Mouse (Mus musculus): ENCODE measurements at regions not wholly inside any gene's neighbourhood (a gene's known extent, or its start where the extent isn't known, plus 50 kb on each side); places are given as distances from the start of the nearest gene placed in this dataset.
A peak's percentile ranks its signal among the peaks of the same experiment; 100 is the strongest.

DNA sequence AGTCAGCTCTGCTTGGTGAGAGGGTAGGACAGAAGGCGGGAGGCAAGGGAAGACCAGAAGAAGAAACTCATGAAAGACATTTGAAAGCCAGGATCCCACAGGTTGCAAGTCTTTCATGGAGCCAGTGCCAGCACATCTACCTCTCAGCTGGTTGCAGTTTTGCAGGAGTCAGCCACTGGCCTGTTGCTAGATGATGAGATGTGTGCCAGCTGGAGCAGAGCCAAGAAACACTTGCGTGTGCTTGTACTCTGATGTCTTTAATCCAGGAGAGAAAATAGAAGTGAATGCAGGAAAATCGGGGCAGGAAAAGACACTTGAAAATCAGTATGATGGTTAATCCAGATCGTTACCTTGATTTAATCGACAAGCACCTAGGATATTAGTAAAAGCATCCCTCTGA, 181.9 kb upstream of the Gadl1 start:
- no peak for TF ChIP-seq CTCF (IDR thresholded peaks at IDR 0.05; ENCODE audit: low read depth)
- H3K4me1 ChIP-seq (ENCODE audit: insufficient read depth): no peaks in the 10 kb centered on the region
- no peak overlapping the region for H3K4me3 ChIP-seq (ENCODE audit: low read depth, low read length)
- no peak overlapping the region for H3K9ac ChIP-seq
- no peak overlapping the region for H3K27ac ChIP-seq (ENCODE audit: low read depth)
- no peak for ATAC-seq (ENCODE audit: insufficient read depth)
- 54% methylated on average over 5 of the region's 5 CpGs for WGBS
- no peaks in the 10 kb centered on the region for H3K27me3 ChIP-seq (ENCODE audit: insufficient read depth, low read length)
- H3K36me3 ChIP-seq (ENCODE audit: insufficient read depth): no peaks in the 10 kb centered on the region
- DNase-seq: peak; percentile 86
- H3K9me3 ChIP-seq (ENCODE audit: low read depth, low read length): 0 out of 2 replicates have a peak, but pooled peaks cover 6% of the 10 kb centered on the region
- no peak overlapping the region for H3K4me2 ChIP-seq

DNA sequence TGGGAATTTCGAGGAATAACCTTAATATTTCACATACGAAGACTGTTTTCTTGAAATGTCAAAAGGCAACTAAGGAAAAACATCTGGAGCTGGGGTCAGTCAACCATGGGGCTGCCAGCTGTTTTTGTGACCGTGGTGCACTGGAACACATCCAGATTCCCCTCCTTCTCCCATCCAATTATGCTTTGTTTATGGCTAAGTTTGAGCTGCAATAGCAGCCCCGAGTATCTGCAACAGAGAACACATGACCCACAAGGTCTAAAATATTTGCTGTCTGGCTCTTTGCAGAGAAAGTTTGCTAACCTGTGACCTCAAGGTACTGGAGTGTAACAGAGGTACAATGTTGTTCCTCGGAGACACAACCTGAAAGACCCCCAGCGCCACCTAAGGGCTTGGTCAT, 177.7 kb upstream of the Gadl1 start:
- Histone ChIP-seq H3K4me2 (no peak overlapping the region), H3K4me1 (ENCODE audit: insufficient read depth) (no peaks in the 10 kb centered on the region), H3K27ac (ENCODE audit: low read depth) (no peak overlapping the region), H3K27me3 (ENCODE audit: insufficient read depth, low read length) (no peaks in the 10 kb centered on the region), H3K36me3 (ENCODE audit: insufficient read depth) (no peaks in the 10 kb centered on the region), H3K9me3 (ENCODE audit: low read depth, low read length) (no peaks in the 10 kb centered on the region), H3K9ac (no peak overlapping the region), H3K4me3 (ENCODE audit: low read depth, low read length) (no peak overlapping the region)
- peak; percentile 85; the same call in 1 of the 2 replicates for ATAC-seq (ENCODE audit: insufficient read depth)
- 29% methylated on average over 6 of the region's 6 CpGs for WGBS
- TF ChIP-seq CTCF (IDR thresholded peaks at IDR 0.05; ENCODE audit: low read depth): no peak
- peak; percentile 83 for DNase-seq

DNA sequence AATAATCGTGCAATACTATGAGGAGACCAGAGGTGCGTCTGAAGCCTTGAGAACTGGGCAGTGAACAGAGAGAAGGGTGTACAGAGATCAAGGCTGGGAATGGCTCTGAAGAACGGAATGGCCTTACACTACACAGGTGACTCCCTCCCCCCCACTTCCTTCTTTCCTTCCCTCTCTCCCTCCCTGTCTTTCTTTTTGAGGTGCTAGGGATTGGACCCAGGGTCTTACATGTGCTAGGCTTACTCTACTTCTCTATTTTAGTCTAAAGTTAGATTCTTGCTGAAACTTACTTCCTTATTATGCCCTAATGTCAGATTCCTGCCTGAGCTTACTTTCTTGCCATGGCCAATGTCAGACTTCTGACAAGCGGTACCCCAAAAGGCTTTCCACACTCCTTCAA, 176.2 kb upstream of the Gadl1 start:
- Histone ChIP-seq H3K4me2 (no peak overlapping the region), H3K27ac (ENCODE audit: low read depth) (no peak overlapping the region), H3K9ac (no peak overlapping the region), H3K4me3 (ENCODE audit: low read depth, low read length) (no peak overlapping the region), H3K36me3 (ENCODE audit: insufficient read depth) (no peaks in the 10 kb centered on the region), H3K4me1 (ENCODE audit: insufficient read depth) (no peaks in the 10 kb centered on the region), H3K9me3 (ENCODE audit: low read depth, low read length) (no peaks in the 10 kb centered on the region), H3K27me3 (ENCODE audit: insufficient read depth, low read length) (no peaks in the 10 kb centered on the region)
- ATAC-seq (ENCODE audit: insufficient read depth) (no peak), DNase-seq (no peak)
- TF ChIP-seq CTCF (IDR thresholded peaks at IDR 0.05; ENCODE audit: low read depth): no peak
- 81% methylated on average over 4 of the region's 4 CpGs for WGBS

DNA sequence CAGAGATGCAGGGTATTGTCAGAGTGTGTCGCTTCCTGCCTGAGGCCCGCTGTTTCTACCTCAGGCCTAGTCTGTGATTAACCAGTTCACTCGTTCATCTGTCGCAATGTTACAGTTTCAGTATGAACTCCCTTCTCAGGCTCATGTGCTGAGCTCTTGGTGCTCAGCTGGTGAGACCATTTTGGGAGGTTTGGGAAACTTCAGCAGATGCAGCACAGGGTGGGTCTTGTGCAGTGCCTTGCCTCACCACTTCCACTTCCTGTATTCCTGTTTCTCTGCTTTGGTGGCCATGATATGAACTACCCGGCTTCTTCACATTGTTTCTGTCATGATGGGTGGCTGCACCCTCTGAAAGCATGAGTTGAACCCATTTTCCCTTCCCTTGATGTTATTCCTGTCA, 169.3 kb upstream of the Gadl1 start:
- Histone ChIP-seq H3K27ac (ENCODE audit: low read depth) (no peak overlapping the region), H3K4me1 (ENCODE audit: insufficient read depth) (no peaks in the 10 kb centered on the region), H3K27me3 (ENCODE audit: insufficient read depth, low read length) (no peaks in the 10 kb centered on the region), H3K4me2 (no peak overlapping the region), H3K36me3 (ENCODE audit: insufficient read depth) (no peaks in the 10 kb centered on the region), H3K4me3 (ENCODE audit: low read depth, low read length) (no peak overlapping the region), H3K9me3 (ENCODE audit: low read depth, low read length) (no peaks in the 10 kb centered on the region), H3K9ac (no peak overlapping the region)
- ATAC-seq (ENCODE audit: insufficient read depth) (no peak), DNase-seq (no peak)
- WGBS: 83% methylated on average over 5 of the region's 5 CpGs
- TF ChIP-seq CTCF (IDR thresholded peaks at IDR 0.05; ENCODE audit: low read depth): no peak

DNA sequence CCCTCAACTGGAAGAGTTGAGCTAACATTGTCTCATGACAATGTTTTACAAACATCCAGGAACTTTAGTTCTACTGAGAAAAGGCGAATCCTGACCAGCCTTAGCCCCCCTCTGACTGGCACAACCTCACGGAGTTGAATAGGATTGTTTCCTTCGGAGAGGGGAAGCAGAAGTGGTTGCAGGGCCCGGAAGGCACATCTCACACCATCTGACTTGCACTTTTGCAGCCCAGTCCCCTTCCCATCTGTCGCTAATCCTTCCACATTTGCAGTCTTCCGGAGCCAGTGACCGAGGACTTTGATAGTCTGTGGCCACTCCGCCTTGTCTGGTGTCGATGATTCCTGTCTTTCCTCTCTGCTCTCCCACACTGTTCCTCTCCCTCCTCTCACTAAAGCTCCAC, 162.8 kb upstream of the Gadl1 start:
- H3K9me3 ChIP-seq (ENCODE audit: low read depth, low read length): no peaks in the 10 kb centered on the region
- no peaks in the 10 kb centered on the region for H3K36me3 ChIP-seq (ENCODE audit: insufficient read depth)
- no peaks in the 10 kb centered on the region for H3K4me1 ChIP-seq (ENCODE audit: insufficient read depth)
- H3K27ac ChIP-seq (ENCODE audit: low read depth): no peak overlapping the region
- no peak overlapping the region for H3K4me2 ChIP-seq
- no peak overlapping the region for H3K9ac ChIP-seq
- no peak overlapping the region for H3K4me3 ChIP-seq (ENCODE audit: low read depth, low read length)
- no peaks in the 10 kb centered on the region for H3K27me3 ChIP-seq (ENCODE audit: insufficient read depth, low read length)
- 68% methylated on average over 9 of the region's 9 CpGs for WGBS
- TF ChIP-seq CTCF (IDR thresholded peaks at IDR 0.05; ENCODE audit: low read depth): no peak
- DNase-seq (no peak), ATAC-seq (ENCODE audit: insufficient read depth) (no peak)

DNA sequence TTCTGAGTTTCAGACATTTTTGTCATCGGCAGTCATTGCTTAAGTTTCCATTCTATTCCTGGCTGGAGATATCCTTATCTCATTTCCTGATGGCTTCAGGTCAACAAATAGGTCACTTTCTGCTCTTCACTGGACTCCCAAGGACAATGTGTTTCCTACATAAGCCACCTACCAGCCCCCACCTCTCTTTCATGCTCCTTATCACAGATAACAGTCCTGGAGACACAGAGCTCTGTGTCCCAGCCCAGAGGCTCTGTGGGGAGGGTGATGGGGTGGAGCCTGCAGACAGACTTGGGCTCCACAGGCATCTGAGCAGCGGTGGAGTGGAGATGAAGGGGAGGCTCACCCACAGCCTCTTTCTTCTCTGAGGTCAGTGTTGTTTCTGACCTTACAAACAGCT, 148.8 kb upstream of the Gadl1 start:
- 5% methylated on average over 2 of the region's 2 CpGs for WGBS
- Histone ChIP-seq H3K4me3 (ENCODE audit: low read depth, low read length) (no peak overlapping the region), H3K4me1 (ENCODE audit: insufficient read depth) (no peaks in the 10 kb centered on the region), H3K9me3 (ENCODE audit: low read depth, low read length) (no peaks in the 10 kb centered on the region), H3K9ac (no peak overlapping the region), H3K27me3 (ENCODE audit: insufficient read depth, low read length) (no peaks in the 10 kb centered on the region), H3K27ac (ENCODE audit: low read depth) (no peak overlapping the region), H3K4me2 (no peak overlapping the region), H3K36me3 (ENCODE audit: insufficient read depth) (no peaks in the 10 kb centered on the region)
- no peak for TF ChIP-seq CTCF (IDR thresholded peaks at IDR 0.05; ENCODE audit: low read depth)
- no peak for DNase-seq
- peak; percentile 60; the same call in 1 of the 2 replicates for ATAC-seq (ENCODE audit: insufficient read depth)

DNA sequence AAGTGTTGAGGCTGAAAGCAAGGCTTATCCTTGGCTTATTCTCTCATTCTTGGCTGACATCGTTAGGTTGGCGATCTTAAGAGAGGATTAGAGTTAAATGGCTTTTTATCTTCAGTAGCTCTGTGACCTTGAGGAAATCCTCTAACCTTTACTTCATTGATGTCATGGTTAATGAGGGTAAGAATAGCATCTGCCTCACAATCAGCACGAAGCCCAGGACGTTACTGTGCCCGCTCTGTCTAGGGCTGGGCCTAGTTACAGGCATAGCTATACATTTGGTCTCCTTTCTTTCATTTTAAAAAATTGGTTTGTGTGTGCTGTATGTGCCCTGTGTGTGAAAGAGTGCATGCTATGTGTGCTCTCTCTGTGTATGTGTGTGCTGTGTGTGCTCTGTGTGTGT, 145.1 kb upstream of the Gadl1 start:
- no peak overlapping the region for H3K4me2 ChIP-seq
- no peaks in the 10 kb centered on the region for H3K27me3 ChIP-seq (ENCODE audit: insufficient read depth, low read length)
- H3K4me3 ChIP-seq (ENCODE audit: low read depth, low read length): no peak overlapping the region

DNA sequence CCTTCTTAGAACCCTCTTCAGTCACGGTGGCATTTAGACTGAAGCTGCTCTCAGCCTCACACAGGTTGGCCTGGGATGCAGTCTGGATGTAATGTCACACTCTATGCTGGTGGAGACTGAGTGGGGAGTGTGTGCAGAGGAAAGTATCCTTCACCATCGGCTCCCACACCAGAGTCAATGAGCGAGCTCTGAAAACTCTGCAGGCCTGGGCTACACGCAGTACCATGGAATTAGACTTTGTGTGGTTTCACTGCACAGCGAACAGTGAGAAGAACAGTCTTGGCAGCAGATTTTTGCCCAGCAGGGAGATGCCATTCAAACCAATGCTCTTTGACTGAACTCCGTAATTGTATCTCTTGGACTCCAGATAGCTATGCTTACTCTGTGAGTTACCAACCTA, 142.8 kb upstream of the Gadl1 start:
- no peak for ATAC-seq (ENCODE audit: insufficient read depth)
- 93% methylated on average over 6 of the region's 6 CpGs for WGBS
- no peak overlapping the region for H3K9ac ChIP-seq
- no peak for TF ChIP-seq CTCF (IDR thresholded peaks at IDR 0.05; ENCODE audit: low read depth)
- H3K4me3 ChIP-seq (ENCODE audit: low read depth, low read length): no peak overlapping the region
- H3K27ac ChIP-seq (ENCODE audit: low read depth): no peak overlapping the region
- no peaks in the 10 kb centered on the region for H3K27me3 ChIP-seq (ENCODE audit: insufficient read depth, low read length)
- H3K9me3 ChIP-seq (ENCODE audit: low read depth, low read length): no peaks in the 10 kb centered on the region
- no peak overlapping the region for H3K4me2 ChIP-seq
- H3K36me3 ChIP-seq (ENCODE audit: insufficient read depth): no peaks in the 10 kb centered on the region
- no peaks in the 10 kb centered on the region for H3K4me1 ChIP-seq (ENCODE audit: insufficient read depth)
- no peak for DNase-seq

More for the DNA sequence above, 145.1 kb upstream of the Gadl1 start:
- DNase-seq (no peak), ATAC-seq (ENCODE audit: insufficient read depth) (no peak)
- Histone ChIP-seq H3K9me3 (ENCODE audit: low read depth, low read length) (no peaks in the 10 kb centered on the region), H3K27ac (ENCODE audit: low read depth) (no peak overlapping the region), H3K4me1 (ENCODE audit: insufficient read depth) (no peaks in the 10 kb centered on the region), H3K9ac (no peak overlapping the region), H3K36me3 (ENCODE audit: insufficient read depth) (no peaks in the 10 kb centered on the region)
- TF ChIP-seq CTCF (IDR thresholded peaks at IDR 0.05; ENCODE audit: low read depth): no peak
- 66% methylated on average over 5 of the region's 5 CpGs for WGBS

Measured in lung, embryonic 14.5 days (tissue).